Mouse (Mus musculus): ENCODE measurements around the gene Nxpe5. TPM values are rescaled to one million over a fixed set of nuclear protein-coding genes. Genes with fewer than 3 reads are reported as not detected.

Gene Nxpe5
- polyA plus RNA-seq, 1 experiment from 2014 or later = not detected

Other genes with a start within 250 kb of the Nxpe5 start
- not detected in 2 replicates for gene Azgp1, start 244.4 kb upstream of the Nxpe5 start, polyA plus RNA-seq (2016; fragmentation: Nextera tagmentation; extraction: Ambion mirVana)
- gene Smok3a, start 204.6 kb upstream of the Nxpe5 start, polyA plus RNA-seq (2016; fragmentation: Nextera tagmentation; extraction: Ambion mirVana) = not detected in 2 replicates
- gene Smok3b, start 204.5 kb upstream of the Nxpe5 start, polyA plus RNA-seq (2016; fragmentation: Nextera tagmentation; extraction: Ambion mirVana) = not detected in 2 replicates
- not detected in 2 replicates for gene Smok3c, start 172.7 kb upstream of the Nxpe5 start, polyA plus RNA-seq (2016; fragmentation: Nextera tagmentation; extraction: Ambion mirVana)
- 15.7 and 15.9 TPM in 2 replicates for gene Zkscan1, start 140.8 kb upstream of the Nxpe5 start, polyA plus RNA-seq (2016; fragmentation: Nextera tagmentation; extraction: Ambion mirVana)
- 37.6 and 38.1 TPM in 2 replicates for gene Zscan21, start 109.0 kb upstream of the Nxpe5 start, polyA plus RNA-seq (2016; fragmentation: Nextera tagmentation; extraction: Ambion mirVana)
- 9.9 and 10.0 TPM in 2 replicates for gene Zfp113, start 70.2 kb upstream of the Nxpe5 start, polyA plus RNA-seq (2016; fragmentation: Nextera tagmentation; extraction: Ambion mirVana)
- gene Cops6, start 64.8 kb upstream of the Nxpe5 start, polyA plus RNA-seq (2016; fragmentation: Nextera tagmentation; extraction: Ambion mirVana) = 249 and 253 TPM in 2 replicates
- 12.1 and 12.6 TPM in 2 replicates for gene Ap4m1, start 53.9 kb upstream of the Nxpe5 start, polyA plus RNA-seq (2016; fragmentation: Nextera tagmentation; extraction: Ambion mirVana)
- gene Mcm7, start 53.5 kb upstream of the Nxpe5 start, polyA plus RNA-seq (2016; fragmentation: Nextera tagmentation; extraction: Ambion mirVana) = 136 and 138 TPM in 2 replicates
- gene Taf6, start 38.4 kb upstream of the Nxpe5 start, polyA plus RNA-seq (2016; fragmentation: Nextera tagmentation; extraction: Ambion mirVana) = 73.9 and 78.5 TPM in 2 replicates
- 26.2 and 26.5 TPM in 2 replicates for gene Cnpy4, start 38.4 kb upstream of the Nxpe5 start, polyA plus RNA-seq (2016; fragmentation: Nextera tagmentation; extraction: Ambion mirVana)
- gene Mblac1, start 31.6 kb upstream of the Nxpe5 start, polyA plus RNA-seq (2016; fragmentation: Nextera tagmentation; extraction: Ambion mirVana) = 5.1 and 6.2 TPM in 2 replicates
- gene Lamtor4, start 29.6 kb downstream of the Nxpe5 start, polyA plus RNA-seq (2016; fragmentation: Nextera tagmentation; extraction: Ambion mirVana) = 62.4 and 70.7 TPM in 2 replicates
- 7.9 and 8.0 TPM in 2 replicates for gene BC037034, start 38.1 kb downstream of the Nxpe5 start, polyA plus RNA-seq (2016; fragmentation: Nextera tagmentation; extraction: Ambion mirVana)
- gene Gal3st4, start 46.9 kb downstream of the Nxpe5 start, polyA plus RNA-seq (2016; fragmentation: Nextera tagmentation; extraction: Ambion mirVana) = 0.82 and 0.92 TPM in 2 replicates
- 0.04 and 0.09 TPM in 2 replicates for gene Gm43720, start 54.1 kb downstream of the Nxpe5 start, polyA plus RNA-seq (2016; fragmentation: Nextera tagmentation; extraction: Ambion mirVana)
- gene Gpc2, start 54.1 kb downstream of the Nxpe5 start, polyA plus RNA-seq (2016; fragmentation: Nextera tagmentation; extraction: Ambion mirVana) = 13.1 and 15.1 TPM in 2 replicates
- 3.3 and 4.5 TPM in 2 replicates for gene Stag3, start 54.3 kb downstream of the Nxpe5 start, polyA plus RNA-seq (2016; fragmentation: Nextera tagmentation; extraction: Ambion mirVana)
- 0.15 TPM in 1 of 2 replicates, not detected in the other for gene Pvrig, start 116.1 kb downstream of the Nxpe5 start, polyA plus RNA-seq (2016; fragmentation: Nextera tagmentation; extraction: Ambion mirVana)
- 21.7 and 23.0 TPM in 2 replicates for gene Zfp157, start 215.6 kb downstream of the Nxpe5 start, polyA plus RNA-seq (2016; fragmentation: Nextera tagmentation; extraction: Ambion mirVana)